In the genomic region with DNA sequence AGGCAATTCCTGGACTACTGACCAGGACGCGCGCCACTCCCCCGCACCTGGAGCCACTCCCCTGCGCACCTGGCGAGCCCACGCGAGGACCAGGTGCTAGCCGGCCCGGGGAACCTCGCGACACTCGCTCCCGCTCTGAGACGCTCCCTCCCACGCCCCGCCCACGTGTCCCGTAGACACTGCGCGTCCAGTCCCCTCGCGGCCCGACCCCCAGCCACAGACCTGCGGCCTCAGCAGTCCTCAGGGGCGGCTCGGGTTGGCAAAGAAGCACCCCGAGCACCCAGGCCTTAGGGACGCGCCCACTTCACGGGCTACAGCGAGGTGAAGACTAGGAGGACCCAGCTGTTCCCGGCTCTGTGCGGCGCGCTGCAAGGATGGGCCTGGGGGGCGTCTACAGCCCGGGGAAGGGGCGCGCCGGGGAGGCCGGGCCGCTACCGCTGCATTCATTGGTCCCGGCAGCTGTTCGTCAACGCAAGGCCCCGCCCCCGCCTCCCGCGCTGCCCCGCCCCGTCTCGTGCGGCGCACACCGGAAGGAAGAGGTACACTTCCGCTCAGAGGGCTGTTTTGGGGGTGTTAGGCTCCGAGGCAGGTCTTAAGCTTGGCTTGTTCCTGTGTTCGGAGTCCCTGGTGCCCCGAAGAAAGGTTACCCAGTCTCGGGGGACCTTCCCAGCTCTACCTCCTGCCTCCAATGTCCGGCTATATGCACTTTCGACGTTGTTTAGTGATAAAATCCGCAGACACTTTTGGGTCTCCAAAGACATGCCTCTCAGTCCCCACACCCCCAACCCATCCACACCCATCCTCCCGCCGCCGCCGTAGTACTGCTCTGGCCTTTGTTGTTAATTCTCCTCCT, we compare ENCODE assay signal across 8 mouse cellular contexts. TPM values are rescaled to one million over a fixed set of nuclear protein-coding genes. Genes with fewer than 3 reads are reported as not detected.
DNase-seq lines count a peak whose midpoint lies in the region; ATAC-seq and TF ChIP-seq lines count a peak whose summit lies in the region.

A gene (minus strand): TSS at position 422 of the 853 bp plus-strand sequence.

- no peaks in the 10 kb centered on the region for H3K9me3 ChIP-seq in hindbrain, embryonic 11.5 days (ENCODE audit: control insufficient read depth, low read length)

- POLR2A ChIA-PET in Patski (lab: Charles Lee), result interaction anchor here (1.0 kb wide), 1 partner anchor 8 kb away, joined by 3 read pairs; no protein-coding TSS in a partner anchor

- no peaks in the 10 kb centered on the region for H3K36me3 ChIP-seq in hindbrain, embryonic 11.5 days (ENCODE audit: control insufficient read depth, insufficient read depth, low read length)

- no peak for DNase-seq in Patski (ENCODE audit: low read depth, low spot score)
- DNase-seq in cerebellum, adult 9-11 months, result peak; percentile 85
- peak; percentile 47 to 89 for DNase-seq in frontal cortex, adult 2 months (ENCODE audit: extremely low spot score in 1 of 2, low spot score in 1 of 2)
- peak; percentile 93 for DNase-seq in hindbrain, embryonic 11.5 days (ENCODE audit: low spot score)
- DNase-seq in layer of hippocampus, postnatal 14 days (ENCODE audit: low spot score in 2 of 2), result peak; percentile 89
- DNase-seq in lung, postnatal 10 days, result peak; percentile 92
- peak; percentile 93 for DNase-seq in ovary, postnatal 36 days (ENCODE audit: low spot score)
- DNase-seq in thymus, postnatal 25 days, result peak; percentile 97

- peak within 1 kb of the TSS; percentile 84 for H3K4me3 ChIP-seq in hindbrain, embryonic 11.5 days (ENCODE audit: low read depth, low read length)

- no peak for TF ChIP-seq CTCF in Patski (IDR thresholded peaks at IDR 0.05)

- ATAC-seq in Patski, result peak; percentile 95
- ATAC-seq in hindbrain, embryonic 11.5 days (ENCODE audit: low FRiP score), result peak; percentile 97

- no peaks in the 10 kb centered on the region for H3K27me3 ChIP-seq in Patski
- no peaks in the 10 kb centered on the region for H3K27me3 ChIP-seq in hindbrain, embryonic 11.5 days (ENCODE audit: control insufficient read depth, insufficient read depth, low read length)

- peak within 1 kb of the TSS; percentile 75 for H3K9ac ChIP-seq in hindbrain, embryonic 11.5 days (ENCODE audit: low read depth, low read length)

- CTCF ChIA-PET in Patski (lab: Charles Lee), result interaction anchor here (1.1 to 1.8 kb wide), 2 partner anchors 14 to 24 kb away, joined by 3 to 4 read pairs; no protein-coding TSS in a partner anchor

- peak within 1 kb of the TSS; percentile 24; the same call in 1 of the 2 replicates for H3K27ac ChIP-seq in hindbrain, embryonic 11.5 days (ENCODE audit: low read depth, low read length)

- H3K4me1 ChIP-seq in hindbrain, embryonic 11.5 days (replicated peaks; ENCODE audit: control insufficient read depth, insufficient read depth, low read length), result 0 out of 2 replicates have a peak, but pooled peaks cover 4% of the 10 kb centered on the region

- peak within 1 kb of the TSS; percentile 93 for H3K4me2 ChIP-seq in hindbrain, embryonic 11.5 days (replicated peaks; ENCODE audit: low read depth, low read length)

- in situ Hi-C loops in Patski (cut with MboI; ENCODE audit: low pct_unique_long_range_greater_than_20kb), result no loop called here

- WGBS in hindbrain, embryonic 11.5 days, result under 1% methylated on average over 66 of the region's 70 CpGs

RNA-seq across cellular contexts. Expression of the gene that starts here (rescaled TPM):
- polyA plus RNA-seq in Patski (2021), result 28.4 TPM
- 22.4 and 24.0 TPM in 2 replicates for polyA plus RNA-seq in frontal cortex, adult 2 months (2012; rRNA removed)
- polyA plus RNA-seq in hindbrain, embryonic 11.5 days (2014; fragmentation: Nextera tagmentation; extraction: Ambion mirVana), result 29.4 and 33.5 TPM in 2 replicates
- total RNA-seq in layer of hippocampus, postnatal 14 days (2021), result 10 to 100 TPM; 70.9 to 71.6 TPM
